Mouse (Mus musculus) v-Abl transformed pro-B cells (cell line): ENCODE results near the gene Stk25.

Source experiments
- in situ Hi-C, 2 experiments: fragments of 400-800 bp; cut with MboI; formaldehyde crosslinking; loops; one replicate each; pipeline ENCODE4 v1.15.1; 2025; ENCODE audit not compliant: unreplicated experiment in 2 of 2

The Stk25 gene

GRCm38 (mm10) chr1:93669941-93670340 lies 11.5 kb upstream of the Stk25 start:
- in situ Hi-C loops = loop anchor here (5.0 to 10.0 kb wide), 2 partner anchors 57 to 125 kb away; no protein-coding TSS in a partner anchor

- in situ Hi-C loops = loop anchor here (5.0 to 10.0 kb wide), 2 partner anchors 58 to 126 kb away; no protein-coding TSS in a partner anchor
Observed at GRCm38 (mm10) chr1:93668791-93669548, 10.5 kb upstream of the Stk25 start.

- in situ Hi-C loops = loop anchor here (5.0 to 10.0 kb wide), 2 partner anchors 59 to 127 kb away; no protein-coding TSS in a partner anchor
Observed at GRCm38 (mm10) chr1:93667760-93668400, 9.4 kb upstream of the Stk25 start.

- in situ Hi-C loops = no loop called here
Observed at GRCm38 (mm10) chr1:93657025-93657360, 1.5 kb downstream of the Stk25 start.

GRCm38 (mm10) chr1:93656325-93657024 lies 2.0 kb downstream of the Stk25 start:
- in situ Hi-C loops = no loop called here

- in situ Hi-C loops = no loop called here
Observed at GRCm38 (mm10) chr1:93654798-93655197, 3.7 kb downstream of the Stk25 start.

GRCm38 (mm10) chr1:93654275-93654674 lies 4.2 kb downstream of the Stk25 start:
- in situ Hi-C loops = no loop called here

GRCm38 (mm10) chr1:93649604-93650172 lies 8.8 kb downstream of the Stk25 start:
- in situ Hi-C loops = no loop called here

- in situ Hi-C loops = no loop called here
Observed at GRCm38 (mm10) chr1:93642692-93643091, 15.8 kb downstream of the Stk25 start.

- in situ Hi-C loops = no loop called here
Observed at GRCm38 (mm10) chr1:93641978-93642377, 16.5 kb downstream of the Stk25 start.

GRCm38 (mm10) chr1:93636211-93636897 lies 22.1 kb downstream of the Stk25 start:
- in situ Hi-C loops = no loop called here

- in situ Hi-C loops = no loop called here
Observed at GRCm38 (mm10) chr1:93635580-93636192, 22.8 kb downstream of the Stk25 start.

GRCm38 (mm10) chr1:93635091-93635579 lies 23.3 kb downstream of the Stk25 start:
- in situ Hi-C loops = no loop called here

GRCm38 (mm10) chr1:93634481-93634891 lies 24.0 kb downstream of the Stk25 start:
- in situ Hi-C loops = no loop called here

- in situ Hi-C loops = no loop called here
Observed at GRCm38 (mm10) chr1:93632723-93633122, 25.7 kb downstream of the Stk25 start.

- in situ Hi-C loops = no loop called here
Observed at GRCm38 (mm10) chr1:93630796-93631195, 27.7 kb downstream of the Stk25 start.

- in situ Hi-C loops = no loop called here
Observed at GRCm38 (mm10) chr1:93624502-93624901, 34.0 kb downstream of the Stk25 start.

- in situ Hi-C loops = no loop called here
Observed at GRCm38 (mm10) chr1:93618948-93619347, 39.5 kb downstream of the Stk25 start.

GRCm38 (mm10) chr1:93618059-93618748 lies 40.3 kb downstream of the Stk25 start:
- in situ Hi-C loops = no loop called here
